Mouse (Mus musculus) cerebellum, adult 11 months (tissue): ENCODE results near the gene Batf.
"Not testable (repeated sequence)": the region's sequence is repeated elsewhere in the genome, so short reads cannot be mapped to it uniquely, and the experiment has no call there.

Source experiments
- DNase-seq: peaks from one replicate; pipeline ENCODE4 v3.0.0; 2022

The Batf gene

DNA sequence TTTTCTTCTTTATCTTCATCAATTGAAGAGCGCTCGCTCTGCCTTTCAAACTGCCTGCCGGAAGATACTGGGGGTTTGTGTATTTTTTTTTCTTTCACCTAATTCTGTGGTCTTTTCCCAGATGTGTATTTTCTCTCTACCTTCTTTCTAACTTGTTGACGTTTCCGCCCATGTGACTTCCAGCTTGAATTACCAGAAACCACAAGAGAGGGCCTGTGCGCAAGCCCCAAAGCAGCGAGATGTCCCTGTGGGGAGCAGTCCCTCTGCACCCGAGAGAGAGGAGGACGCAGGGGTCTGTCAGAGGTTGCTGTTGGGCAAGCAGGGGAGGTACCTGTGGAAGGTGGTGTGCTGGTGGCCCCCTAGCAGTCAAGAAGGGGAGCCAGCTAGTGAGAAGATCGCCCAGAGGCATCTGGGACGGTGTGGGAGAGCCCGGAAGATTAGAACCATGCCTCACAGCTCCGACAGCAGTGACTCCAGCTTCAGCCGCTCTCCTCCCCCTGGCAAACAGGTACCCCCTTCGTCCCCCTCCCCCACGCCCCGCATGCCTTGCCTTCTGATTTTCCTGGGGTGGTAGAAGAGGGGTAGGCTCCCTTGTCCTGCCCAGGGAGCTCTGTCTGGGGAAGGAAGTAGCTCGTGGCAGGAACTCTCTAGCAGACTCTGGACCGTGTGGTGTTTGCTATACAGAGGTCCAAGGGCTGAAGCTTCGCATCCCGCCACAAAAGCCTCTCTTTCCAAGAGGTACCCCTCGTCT lies at the start of gene Batf:
TSS of gene Batf (plus strand) at position 204 of the 751 bp plus-strand sequence.
- no peak for DNase-seq

DNA sequence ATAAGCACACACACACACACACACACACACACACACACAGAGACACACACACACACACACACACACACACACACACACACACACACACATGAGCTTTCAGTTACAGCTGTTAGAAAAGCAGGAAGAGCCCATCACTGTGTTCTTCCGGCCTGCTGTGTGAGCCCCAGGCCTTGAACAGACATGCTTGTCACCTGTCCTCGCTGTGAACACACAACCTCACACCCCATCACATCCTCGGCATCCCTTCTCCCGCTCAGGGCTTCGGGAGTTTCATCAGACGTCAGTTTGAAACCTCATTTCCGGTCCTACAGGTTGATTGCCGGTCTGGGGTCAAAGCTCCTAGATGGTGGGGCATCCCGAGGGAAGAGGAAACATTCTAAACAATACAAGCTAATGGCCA lies 48.5 kb upstream of the Batf start:
- DNase-seq, result no peak

DNA sequence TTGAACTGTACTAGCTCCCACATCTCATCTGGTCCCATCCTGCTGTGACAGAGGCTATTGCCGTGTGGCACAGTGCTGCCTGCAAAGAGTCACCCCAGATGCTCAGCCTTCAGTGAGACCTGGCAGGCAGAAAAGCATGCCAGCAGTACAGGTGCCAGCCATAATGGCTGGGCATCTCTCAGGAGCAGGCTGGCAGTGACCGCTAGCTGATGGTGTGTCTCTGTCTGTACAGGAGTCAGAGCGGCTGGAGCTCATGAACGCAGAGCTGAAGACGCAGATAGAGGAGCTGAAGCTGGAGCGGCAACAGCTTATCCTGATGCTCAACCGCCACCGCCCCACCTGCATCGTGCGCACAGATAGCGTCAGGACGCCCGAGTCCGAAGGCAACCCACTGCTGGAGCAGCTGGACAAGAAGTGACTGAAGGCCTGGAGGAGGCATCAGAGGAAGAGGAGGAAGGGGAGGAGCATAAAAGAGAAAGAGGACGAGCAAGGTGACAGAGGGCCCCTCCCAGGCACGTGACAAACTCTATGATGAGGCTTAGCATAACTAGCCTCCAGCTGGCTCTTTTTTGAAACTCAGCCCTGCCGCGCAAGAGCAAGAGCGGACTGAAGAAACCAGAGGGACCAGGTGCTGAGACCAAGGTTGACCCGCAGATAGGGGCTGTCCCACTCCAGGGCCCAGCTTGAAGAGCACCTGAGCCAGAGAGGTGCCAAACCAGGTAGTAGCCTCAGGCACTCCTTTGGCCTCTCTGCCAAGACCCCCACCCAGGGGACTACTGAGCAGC lies 47.7 kb upstream of the Batf start:
- DNase-seq, result no peak

DNA sequence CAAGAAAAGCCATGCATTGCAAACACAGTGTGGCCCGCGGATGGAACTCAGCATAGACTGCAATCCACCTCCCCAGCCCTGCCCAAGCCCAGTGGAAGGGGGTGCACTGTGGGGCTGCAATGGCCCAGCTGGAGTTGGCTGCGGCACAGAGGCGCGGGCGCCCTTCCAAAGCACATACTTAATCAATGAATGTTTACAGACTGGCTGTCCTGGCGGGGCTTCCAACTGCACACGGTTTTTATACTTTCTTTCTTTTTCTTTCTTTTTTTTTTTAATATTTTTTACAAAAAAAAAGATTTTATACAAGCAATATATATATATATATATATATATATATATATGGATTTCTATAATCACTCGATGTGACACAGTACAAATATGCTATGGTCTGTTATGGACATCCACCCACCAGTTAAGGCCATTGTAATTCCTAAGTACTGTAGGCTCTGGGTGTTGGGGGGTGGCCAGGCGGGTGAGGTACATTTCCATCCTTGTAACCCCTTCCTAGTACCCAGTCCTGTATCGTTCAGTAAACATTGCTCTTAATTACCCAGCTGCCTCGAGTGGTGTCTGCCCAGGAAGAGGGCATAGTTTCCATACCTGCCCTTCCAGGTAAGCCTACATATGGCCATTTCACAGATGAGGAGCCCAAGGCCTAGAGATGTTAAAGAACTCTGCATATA lies 47.0 kb upstream of the Batf start:
- DNase-seq, result no peak

DNA sequence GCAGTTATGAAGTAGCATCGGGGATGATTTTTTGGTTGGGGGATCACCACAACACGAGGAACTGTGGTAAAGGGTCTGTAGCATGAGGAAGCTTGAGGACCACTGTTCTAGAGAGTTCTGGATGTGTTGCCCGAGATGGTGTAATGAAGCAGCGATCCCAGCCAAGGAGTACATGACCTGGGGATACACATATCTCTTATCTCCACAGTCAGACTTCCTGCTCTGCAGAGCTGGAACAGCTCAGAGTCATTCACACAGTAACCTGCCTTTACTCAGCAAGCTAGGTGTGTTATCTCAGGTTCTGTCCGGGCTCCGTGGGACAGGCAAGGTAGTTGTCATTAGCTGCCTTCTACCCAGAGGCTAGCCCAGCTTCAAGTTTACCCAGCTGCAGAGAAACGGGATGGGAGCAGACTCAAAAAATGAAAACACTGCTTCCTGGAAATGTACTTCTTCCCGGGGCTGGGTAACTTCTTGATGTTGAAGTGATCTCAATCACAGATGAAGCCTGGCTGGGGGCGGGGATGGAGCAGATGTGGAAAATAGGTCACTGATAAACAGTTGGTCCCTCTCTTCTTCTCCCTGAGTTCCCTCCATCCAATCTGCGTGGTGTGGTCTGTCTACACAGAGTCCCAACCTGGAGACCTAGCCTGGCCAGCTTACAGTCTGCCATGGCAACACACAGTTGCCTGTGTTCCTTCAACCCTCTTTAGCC lies 45.5 kb upstream of the Batf start:
- DNase-seq, result no peak

DNA sequence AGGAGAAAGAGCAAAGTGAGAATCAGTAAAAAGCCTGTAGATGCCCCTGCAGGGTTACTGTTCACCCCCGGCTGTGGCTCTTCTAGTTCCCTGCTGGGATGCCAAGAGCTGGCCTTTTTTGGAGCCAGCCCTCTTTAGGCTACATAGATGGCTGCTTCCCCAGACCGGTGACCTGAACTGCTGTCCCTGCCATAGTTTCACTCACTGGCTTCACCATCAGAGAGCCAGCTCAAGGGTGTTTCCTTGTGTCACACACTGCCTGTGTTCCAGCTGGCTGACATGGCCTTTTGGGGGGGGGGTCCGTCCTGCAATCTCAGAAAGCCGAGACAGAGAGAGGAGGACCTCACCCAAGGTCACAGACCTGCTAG lies 44.9 kb upstream of the Batf start:
- DNase-seq, result no peak

DNA sequence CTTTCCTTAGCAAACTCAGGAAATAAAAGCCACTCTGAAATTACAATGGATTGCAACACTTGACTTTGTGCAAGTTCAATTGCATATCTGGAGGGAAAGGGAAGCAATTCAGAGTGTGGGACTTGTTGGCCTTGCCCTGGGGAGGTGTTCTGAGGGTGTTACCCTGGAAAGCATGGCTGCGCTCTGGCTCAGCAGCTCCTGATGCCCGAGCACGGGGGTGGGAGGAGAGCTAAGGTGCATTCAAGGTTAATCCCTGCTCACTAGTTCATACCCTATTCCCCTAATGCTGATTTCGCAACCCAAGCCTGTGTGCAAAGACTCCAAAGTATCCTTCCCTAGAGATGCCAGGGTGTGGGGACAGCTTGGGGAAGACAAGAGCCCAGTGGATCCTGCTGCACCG lies 42.7 kb upstream of the Batf start:
- DNase-seq, result no peak

DNA sequence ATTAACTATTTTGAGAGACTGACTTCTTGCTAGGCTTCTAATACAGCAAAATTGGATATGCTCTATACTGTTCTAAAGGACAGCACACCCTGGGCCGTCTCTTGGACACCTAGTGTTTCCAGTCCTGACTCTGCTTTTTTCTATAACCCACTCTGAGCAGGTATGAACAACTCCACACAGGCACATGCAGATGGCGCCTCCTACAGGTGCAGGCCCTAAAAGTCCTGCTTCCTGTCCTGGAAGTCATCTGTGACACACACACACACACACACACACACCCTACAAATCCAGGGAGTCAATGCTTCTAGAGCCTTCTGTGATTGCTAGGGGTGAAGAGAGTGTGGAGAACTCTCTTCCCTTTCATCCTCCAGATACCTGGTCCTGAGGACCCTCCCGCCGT lies 40.8 kb upstream of the Batf start:
- peak; percentile 33 for DNase-seq

DNA sequence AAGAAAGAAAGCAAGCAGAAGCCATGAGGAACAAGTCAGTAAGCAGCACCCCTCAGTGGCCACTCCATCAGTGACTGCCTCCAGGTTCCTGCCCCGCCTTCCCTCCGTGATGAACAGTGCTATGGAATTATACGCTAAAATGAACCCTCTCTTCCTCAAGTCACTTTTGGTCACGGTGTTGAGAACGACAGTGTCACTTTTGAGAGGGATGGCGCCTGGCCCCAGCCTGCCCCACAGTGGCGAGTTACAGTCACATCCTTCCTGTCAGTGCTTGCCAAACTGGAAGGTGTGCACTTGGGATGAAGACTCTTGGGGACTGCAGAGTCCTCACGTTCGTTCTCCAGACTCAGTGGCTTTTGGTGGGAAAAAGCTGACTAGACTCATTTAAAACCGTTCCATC lies 39.1 kb upstream of the Batf start:
- no peak for DNase-seq

DNA sequence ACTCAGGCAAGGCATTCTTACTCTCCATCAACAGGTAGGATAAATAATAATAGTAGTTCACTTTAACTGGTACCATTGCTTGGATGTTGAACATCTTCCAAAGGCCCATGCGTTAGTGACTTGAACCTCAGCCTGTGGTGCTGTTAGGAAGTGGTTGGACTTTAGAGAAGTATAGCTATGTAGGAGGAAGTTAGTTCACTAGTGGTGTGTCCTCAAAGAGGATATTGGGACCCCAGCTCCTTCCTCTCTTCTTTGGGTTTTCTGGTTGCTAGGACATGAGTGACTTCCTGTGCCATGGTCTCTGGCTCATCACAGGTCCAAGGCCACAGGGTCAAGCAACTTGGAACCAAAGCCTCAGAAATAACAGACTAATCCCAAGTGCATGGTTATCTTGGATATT lies 38.5 kb upstream of the Batf start:
- DNase-seq, result no peak

DNA sequence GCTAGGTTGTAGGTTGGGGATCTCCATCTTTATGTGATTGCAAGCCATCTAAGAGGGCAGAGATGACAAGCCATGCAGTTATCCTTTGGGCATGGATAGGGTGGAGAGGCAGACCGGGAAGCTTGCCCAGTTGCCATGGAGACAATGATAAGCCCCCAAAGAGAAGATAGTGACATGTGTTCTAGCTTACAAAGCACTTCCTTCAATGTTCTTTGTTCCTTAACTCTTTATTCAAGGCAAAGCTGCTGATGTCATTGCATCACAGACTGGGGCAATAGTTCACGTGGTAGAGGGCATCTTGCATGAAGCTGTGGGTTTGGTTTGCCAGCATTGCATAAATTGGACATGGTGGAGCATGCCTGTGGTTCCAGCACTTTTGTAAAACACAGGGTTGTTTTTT lies 27.1 kb upstream of the Batf start:
- DNase-seq, result no peak

DNA sequence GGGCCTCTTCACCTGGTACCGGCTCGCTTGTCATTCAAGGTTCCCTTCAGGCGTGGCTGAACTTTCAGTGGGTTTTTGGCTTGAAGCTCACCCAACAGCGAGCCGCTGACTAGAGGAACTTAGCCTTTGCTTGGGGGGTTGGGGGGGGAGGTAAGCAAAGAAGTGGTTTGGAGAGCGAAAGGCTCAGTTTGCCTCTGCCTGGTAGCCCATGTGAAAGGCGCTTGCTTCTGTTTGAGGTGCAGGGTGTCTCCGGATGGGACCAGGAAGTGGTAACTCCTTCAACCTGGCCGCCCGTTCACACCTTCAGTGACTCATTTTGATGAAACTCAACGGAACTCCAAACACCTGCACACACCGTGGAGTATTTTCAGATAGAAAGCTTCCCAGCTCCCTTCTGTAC lies 25.6 kb upstream of the Batf start:
- no peak for DNase-seq

DNA sequence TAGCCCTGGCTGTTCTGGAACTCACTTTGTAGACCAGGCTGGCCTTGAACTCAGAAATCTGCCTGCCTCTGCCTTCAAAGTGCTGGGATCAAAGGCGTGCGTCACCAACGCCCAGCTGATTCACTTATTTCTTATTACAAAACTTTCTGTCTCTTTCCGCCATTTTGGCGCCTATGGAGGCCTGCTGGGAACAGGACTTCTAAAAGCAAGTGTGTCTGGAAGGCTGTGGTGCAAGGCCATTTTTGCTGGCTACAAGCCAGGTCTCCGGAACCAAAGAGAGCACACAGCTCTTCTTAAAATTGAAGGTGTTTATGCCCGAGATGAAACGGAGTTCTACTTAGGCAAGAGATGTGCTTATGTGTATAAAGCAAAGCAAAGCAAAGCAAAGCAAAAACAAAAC lies 24.2 kb upstream of the Batf start:
- DNase-seq, result not testable (repeated sequence)

DNA sequence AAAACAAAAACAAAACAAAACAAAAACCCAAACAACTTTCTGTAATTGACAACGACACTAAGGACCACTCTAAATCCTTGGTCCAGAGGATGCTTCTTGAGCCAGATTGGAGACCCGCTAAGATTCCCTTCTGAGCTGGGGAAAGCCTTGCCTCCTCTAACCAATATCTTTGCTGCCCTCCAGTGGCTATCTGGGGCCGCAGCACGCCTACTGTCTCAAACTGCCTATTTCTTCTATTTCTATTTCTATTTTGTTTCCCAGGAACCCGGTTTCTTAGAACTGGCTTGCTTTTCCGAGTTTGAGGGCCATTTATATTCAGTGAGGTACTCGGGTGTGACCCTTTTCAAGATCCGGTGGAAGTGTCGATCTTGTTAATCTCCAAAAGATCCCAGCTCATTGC lies 23.6 kb upstream of the Batf start:
- DNase-seq, result peak; percentile 53

DNA sequence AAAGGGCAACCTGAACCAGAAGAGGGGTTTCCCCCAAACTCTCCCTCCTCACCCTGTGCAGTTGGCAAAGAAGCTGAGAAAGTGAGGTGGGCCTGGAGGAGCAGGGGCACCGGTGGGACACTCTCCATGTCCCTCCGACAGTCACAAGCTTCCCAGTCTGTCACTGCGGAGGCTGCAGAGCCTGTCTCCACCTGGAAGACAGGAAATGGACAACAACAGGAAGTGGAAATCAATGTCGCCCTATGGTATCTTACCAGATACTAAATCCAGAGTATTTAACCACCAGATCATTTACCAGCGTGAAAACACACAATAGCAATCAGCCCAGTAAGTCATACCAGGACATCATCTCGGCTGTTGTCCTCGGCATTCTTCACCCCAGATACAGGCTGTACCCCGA lies 20.4 kb upstream of the Batf start:
- no peak for DNase-seq

DNA sequence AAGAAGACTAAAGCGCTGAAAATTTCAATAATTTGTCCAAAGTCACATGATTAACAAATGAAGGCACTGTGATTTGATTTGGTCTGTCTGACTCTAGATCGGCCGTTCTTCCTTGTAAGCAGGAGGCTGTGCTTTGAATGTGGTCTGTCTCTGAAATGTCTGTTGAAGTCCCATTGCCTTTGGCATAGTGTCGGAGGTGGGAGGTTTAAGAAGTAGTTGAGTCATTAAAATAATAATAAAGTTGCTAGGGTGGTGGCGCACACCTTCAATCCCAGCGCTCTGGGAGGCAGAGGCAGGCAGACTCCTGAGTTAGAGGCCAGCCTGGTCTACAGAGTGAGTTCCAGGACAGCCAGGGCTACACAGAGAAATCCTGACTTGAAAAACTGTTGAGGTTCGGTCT lies 19.4 kb upstream of the Batf start:
- no peak for DNase-seq

DNA sequence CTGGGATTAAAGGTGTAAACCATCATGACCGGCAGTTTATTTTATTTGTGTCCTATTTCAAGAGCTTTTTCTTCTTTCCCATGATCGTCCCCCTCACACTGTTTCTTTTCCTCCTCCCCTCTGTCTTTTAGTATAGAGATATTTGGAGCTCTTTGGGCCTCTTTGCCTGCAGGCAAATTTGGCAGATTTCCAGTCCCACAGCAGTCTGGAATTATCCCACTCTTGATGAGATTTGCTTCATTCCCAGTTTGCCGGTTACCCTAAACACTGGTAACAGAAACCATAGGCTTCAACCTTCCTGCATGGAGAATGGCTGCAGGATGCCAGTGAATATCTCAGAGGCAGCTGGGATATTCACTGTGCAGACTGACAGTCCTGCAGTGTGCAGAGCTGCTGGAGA lies 17.8 kb upstream of the Batf start:
- no peak for DNase-seq

DNA sequence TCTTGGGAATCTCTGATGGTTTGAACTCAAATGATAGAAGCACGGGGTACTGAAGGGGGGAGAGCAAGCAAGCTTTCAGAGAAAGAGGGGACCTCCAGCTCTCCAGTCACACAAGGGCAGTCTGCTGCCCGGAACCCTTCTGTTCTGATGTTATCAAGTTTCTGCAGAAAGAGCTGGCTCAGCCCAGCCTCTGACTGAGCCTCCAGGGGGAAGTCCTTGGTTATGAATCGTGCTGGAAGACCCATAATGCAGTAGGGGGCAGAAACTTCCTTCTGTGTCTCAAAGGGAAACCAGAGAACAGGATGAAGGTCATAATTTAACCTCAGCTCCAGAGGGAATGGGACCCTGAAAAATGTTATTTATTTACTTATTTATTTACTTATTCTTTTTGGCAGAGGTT lies 16.4 kb upstream of the Batf start:
- no peak for DNase-seq

DNA sequence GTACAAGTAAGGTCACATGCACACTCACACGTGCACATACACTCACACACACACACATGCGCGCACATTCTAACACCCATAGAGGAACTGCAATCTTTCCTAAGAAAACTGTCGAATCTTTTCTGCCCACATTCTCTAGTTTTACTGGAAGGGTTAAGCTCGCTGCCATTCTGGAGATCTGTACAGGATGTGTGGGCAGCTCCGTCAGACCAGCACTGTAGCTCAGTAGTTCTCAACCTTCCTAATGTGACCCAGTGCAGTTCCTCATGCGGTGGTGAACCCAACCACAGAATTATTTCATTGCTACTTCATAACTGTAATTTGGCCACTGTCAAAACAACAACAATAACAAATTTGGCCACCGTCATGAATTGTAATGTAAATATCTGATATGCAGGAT lies 12.6 kb upstream of the Batf start:
- no peak for DNase-seq

DNA sequence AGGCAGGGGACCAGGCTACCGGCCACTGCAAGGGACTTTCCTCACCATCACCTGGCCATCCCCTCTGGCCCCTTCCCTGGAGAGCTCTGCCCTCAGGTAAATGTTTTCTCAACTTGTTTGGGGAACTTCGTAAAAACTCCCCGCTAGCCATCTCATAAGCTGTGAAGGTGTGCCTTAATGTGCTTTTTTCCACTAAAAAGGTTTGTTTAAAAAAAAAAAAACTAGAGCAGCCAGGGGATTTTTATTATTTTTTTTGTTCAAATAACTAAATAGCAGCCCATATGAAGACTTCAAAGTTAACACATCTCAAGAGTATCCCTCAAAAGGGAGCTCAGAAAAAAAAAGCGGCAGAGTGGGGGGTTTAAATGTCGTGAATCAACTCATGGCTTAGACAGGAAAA lies 7.4 kb upstream of the Batf start:
- no peak for DNase-seq

DNA sequence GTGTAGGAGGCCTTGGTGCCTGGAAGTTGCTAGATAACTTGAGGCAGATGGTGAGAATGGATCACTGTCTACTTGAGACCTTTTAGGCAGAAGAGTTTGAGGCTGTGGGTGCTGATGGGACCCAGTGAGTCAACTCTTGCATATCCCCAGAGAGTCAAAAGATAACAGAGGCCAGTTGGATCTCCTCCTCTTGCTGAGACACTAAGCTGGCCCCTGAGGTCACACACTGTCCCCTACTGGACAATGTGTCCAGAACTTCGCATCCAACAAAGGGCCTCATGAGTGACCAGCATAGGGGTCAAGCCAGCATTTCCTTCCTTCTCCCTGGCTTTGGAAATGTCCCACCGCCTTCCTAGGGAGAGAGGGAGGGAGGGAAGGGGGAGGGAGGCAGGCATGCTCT lies 6.7 kb upstream of the Batf start:
- DNase-seq, result no peak

DNA sequence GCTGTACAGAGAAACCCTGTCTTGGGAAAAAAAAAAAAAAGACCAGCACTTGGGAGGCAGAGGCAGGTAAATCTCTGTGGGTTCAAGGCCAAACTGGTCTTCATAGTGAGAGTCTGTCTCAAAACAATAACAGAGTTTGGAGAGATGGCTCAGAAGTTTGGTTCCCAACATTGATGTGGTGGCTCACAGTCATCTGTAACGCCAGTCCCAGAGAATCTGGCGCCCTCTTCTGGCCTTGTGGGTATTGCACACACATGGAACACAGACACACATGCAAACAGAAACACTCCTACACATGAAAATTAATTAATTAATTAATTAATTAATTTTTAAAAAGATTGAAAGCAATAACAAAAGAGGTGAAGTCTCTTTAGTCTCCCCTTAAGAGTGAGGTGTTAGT lies 4.1 kb upstream of the Batf start:
- no peak for DNase-seq
